Mouse (Mus musculus) ovary, postnatal 14 days (tissue): ENCODE measurements at regions not wholly inside any gene's neighbourhood (a gene's known extent, or its start where the extent isn't known, plus 50 kb on each side); places are given as distances from the start of the nearest gene placed in this dataset.

Experiments used
- DNase-seq: peaks from one replicate; pipeline ENCODE4 v3.0.0; 2022; ENCODE audit warnings: low spot score

DNA sequence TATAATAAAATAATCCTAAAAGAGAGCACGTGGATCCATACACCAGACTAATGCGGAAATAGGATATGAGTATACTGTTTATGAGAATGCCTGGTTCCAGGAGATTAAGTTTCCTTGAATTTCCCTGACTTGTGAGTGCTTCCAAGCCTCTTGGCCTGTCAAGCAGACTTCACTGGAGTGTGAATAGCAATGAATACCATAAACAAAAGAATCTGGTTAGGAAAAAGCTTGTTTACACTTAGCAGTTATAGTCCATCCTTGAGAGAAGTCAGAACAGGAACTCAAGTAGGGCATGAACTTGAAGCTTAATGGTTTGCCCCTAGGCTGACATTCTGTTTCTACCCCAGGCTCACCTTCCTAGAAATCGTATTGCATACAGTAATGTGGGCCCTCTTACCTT lies 368.8 kb downstream of the Wdr20rt start:
- no peak for DNase-seq

DNA sequence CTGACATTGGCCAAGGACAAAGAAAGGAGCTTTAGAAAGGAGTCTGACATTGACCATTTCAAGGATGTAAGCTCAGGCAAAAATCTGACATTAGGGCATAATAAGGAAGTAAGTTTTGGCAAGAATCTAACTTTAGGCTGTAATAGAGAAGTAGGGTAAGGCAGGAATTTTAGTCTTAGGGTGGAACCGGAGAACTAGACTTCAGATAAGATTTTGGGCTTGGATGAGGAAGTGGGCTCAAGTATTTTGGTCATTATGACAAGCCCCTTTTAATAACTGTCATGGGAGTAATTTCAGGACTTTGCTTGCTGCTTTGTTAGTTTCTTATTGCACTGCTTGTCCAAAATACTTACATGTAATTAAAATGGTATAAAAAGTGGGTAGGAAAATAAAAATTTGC lies 418.9 kb downstream of the Wdr20rt start:
- DNase-seq: no peak

DNA sequence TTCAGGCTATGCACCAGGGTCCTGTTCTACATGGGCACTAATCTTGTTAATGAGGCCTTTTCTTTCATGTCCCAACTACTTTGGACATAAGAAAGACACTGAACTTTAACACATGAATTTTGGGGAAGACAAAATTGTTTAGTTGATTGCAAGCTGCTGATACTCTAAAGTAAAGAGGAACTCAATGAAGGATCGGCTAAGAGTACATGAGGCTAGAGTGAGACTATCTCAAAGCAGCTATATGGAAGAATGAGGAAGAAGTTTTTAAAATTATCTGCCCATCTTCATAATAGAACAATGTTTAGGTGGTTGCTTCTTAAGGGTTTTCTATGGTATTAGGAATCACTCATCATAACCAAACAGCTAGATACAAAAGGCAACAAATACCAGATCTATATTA lies 431.5 kb downstream of the Wdr20rt start:
- no peak for DNase-seq

DNA sequence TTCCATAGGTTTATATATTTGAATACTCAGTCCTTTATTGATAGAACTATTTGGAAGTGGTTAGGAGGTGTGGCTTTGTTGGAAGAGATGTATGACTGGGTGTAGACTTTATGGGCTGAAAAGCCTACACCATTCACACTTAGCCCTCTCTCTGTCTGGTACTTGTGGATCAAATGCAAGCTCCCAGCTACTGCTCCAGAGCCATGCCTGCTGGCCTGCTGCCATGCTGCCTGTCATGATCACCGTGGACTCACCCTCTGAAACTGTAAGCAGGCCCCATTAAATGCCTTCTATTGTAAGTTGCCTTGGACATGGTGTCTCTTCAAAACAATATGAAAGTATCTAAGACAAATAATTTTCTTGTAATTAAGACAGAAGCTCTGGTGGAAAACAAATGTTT lies 446.4 kb downstream of the Wdr20rt start:
- no peak for DNase-seq

DNA sequence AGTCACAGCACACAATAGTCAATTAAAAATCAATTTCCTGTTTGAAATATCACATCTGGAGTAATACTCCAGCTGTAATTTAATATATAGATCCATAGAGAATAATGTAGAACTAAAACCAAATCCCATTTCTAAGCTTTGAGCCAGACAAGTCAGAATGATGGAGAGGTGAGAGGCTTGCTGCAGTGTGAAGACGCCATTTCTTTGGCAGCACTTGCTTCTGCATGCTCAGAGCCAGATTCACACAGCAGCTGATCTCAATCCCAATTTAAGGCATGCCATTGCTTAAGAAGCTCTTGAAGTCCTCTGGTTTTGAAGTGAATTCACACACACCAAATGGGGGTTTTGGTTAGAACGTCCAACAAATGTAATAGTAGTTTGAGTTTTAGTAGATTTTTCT lies 447.9 kb downstream of the Wdr20rt start:
- DNase-seq: no peak

DNA sequence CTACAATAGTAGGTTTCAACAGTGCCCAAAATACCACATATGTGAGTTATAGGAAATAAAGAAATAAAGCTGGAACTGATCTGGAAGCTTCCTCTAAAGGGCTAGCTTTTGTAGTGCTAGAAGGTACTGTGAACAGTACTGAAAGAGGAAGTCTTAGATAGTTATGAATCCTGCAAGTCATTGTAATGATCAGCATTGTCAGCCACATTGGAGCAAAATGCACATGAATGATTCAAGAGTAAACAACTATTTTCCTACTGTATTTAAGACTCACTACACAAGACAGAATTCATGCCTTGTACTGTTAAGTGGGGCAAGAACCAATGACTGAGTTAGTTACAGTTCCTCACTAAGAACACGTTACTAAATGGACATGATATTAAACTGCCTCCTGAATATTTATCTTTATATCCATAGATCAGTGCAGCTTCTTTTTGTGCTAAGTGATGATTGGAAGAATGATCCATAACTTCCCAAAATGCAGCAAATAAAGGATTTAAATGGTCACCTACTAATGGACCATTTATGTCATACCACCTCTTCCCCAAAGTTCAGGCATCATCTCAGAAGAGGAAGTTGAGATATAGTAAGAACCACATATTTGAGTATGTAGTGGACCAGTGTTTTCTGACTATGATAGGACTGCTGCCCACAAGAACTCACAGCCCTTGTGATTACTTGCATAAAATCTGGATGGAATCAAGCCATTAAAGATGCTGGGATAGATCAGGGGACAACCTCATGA lies 449.8 kb downstream of the Wdr20rt start:
- DNase-seq: no peak

DNA sequence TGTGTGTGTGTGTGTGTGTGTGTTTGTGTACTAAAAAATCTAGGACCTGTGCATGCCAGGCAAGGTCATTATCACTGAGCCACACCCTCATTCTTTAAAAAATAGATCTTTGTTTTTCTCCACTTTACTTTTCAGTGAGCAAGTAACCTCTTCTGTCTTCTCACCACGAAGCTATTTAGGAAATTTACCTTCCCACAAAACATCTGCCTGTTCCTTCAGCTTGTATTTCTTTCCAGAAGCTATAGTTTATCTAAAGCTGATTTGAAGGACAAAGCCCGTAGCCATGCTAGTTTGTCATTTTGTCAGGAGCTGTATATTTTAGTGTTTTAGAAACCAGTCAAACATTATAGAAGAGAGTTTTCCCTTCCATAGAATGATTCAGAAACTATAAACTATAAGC lies 455.0 kb downstream of the Wdr20rt start:
- DNase-seq: no peak

DNA sequence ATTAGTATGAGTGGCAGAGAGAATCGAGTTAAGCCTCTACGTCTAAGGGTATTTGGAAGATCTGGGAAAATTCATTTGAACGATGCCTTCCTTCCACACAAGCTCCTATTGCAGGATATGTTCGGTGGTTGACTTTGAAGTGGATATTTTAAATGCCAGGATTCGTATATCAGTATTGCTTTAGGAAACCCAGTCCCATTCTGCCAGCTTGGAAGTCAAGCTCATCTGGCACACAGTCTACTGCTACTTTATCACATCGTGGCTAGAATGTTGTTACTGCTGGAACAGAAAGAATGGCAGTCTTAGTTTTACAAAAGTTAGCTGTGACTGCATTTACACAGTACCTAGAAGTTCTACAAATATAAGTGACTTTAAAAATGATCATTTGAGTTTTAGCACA lies 456.5 kb downstream of the Wdr20rt start:
- DNase-seq: no peak

DNA sequence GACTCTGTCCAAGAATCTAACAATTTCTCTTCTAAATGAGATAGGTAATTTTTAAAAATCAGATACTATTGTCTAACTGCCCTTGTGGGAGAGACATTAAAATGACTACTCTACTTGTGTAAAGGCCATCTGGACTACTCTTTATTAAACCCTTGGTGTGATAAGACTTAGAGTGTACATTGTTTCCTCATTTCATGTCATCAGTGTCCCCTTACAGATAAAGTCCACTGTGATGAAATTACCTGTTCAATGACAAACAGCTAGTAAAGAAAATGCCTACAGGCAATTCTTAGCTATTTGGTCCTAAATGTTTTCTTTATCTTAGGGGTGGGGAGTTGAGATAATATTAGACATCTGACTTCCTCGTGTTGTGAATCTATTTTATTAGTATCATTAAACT lies 479.7 kb downstream of the Wdr20rt start:
- no peak for DNase-seq

DNA sequence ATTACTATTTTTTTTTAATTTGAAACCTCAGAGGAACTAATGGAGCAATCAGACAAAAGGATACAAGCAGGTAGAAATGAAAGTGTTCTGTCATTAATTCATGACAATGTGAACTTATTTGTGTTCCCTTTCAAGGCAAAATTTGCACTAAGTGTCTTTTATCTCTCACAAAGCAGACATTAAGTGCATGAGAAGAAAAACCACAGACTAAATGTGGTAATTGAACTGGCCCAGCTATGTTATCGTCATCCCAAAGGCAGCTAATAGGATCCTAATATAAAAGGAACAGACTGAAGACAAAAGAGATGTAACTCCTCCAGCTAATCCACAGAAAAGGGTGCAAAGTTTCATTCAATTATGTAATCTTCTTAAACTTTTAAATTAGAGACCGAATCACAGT lies 487.0 kb downstream of the Wdr20rt start:
- no peak for DNase-seq
